Mouse (Mus musculus): Measurements from ENCODE around the gene Ttc39b.

- TF ChIP-seq CTCF (IDR thresholded peaks at IDR 0.05 in 2 of 3, conservative IDR thresholded peaks at IDR 0.05 in 1 of 3; ENCODE audit: control insufficient read depth in 1 of 3, insufficient read depth in 1 of 3, low read depth in 2 of 3, low read length in 3 of 3, poor library complexity in 1 of 3, severe bottlenecking in 1 of 3) (no peak), MAX (IDR thresholded peaks at IDR 0.05; ENCODE audit: low read length) (no peak), NELFE (IDR thresholded peaks at IDR 0.05; ENCODE audit: low read depth, low read length) (no peak)
Observed at GRCm38 (mm10) chr4:83253679-83254078, 70.4 kb downstream of the Ttc39b start.
